Mouse (Mus musculus) neural tube, embryonic 11.5 days (tissue): ENCODE data around the gene Slc1a3. TPM values are rescaled to one million over a fixed set of nuclear protein-coding genes. Genes with fewer than 3 reads are reported as not detected.

Experiments used
- ATAC-seq: fragments of 200-750 bp; cut with Nextera tagmentation; 2 replicates; pipeline ENCODE4 v1.8.0; 2017; ENCODE audit warnings: moderate number of reproducible peaks, mild to moderate bottlenecking, moderate TSS enrichment, moderate library complexity; ENCODE audit not compliant: insufficient read depth, low FRiP score, low TSS enrichment
- DNase-seq: peaks from one replicate; pipeline ENCODE4 v3.0.0-alpha.2; 2015; ENCODE audit warnings: low spot score
- H3K27ac ChIP-seq: fragments of 300-500 bp; sonication (generic); 2 replicates; pipeline ENCODE4 v1.5.1; 2014; ENCODE audit warnings: low read depth, mild to moderate bottlenecking, low read length
- H3K27me3 ChIP-seq: fragments of 300-500 bp; sonication (generic); 2 replicates; pipeline ENCODE4 v1.6.1; 2014; ENCODE audit warnings: mild to moderate bottlenecking, low read length, mixed read lengths; ENCODE audit not compliant: control insufficient read depth, insufficient read depth
- H3K36me3 ChIP-seq: fragments of 300-500 bp; sonication (generic); 2 replicates; pipeline ENCODE4 v1.6.1; 2014; ENCODE audit warnings: mild to moderate bottlenecking, low read length, moderate library complexity, mixed read lengths; ENCODE audit not compliant: control insufficient read depth, insufficient read depth
- H3K4me1 ChIP-seq: fragments of 300-500 bp; sonication (generic); 2 replicates; pipeline ENCODE4 v1.6.1; 2014; ENCODE audit warnings: low read length, mixed read lengths; ENCODE audit not compliant: control insufficient read depth, insufficient read depth
- H3K4me2 ChIP-seq: fragments of 300-500 bp; sonication (generic); 2 replicates; pipeline ENCODE4 v1.6.1; 2014; ENCODE audit warnings: low read depth, mild to moderate bottlenecking, moderate library complexity
- H3K4me3 ChIP-seq: fragments of 300-500 bp; sonication (generic); 2 replicates; pipeline ENCODE4 v1.5.1; 2014; ENCODE audit warnings: low read depth, low read length
- H3K9ac ChIP-seq: fragments of 300-500 bp; sonication (generic); 2 replicates; pipeline ENCODE4 v1.6.1; 2014; ENCODE audit warnings: mild to moderate bottlenecking, low read length
- H3K9me3 ChIP-seq: fragments of 300-500 bp; sonication (generic); 2 replicates; pipeline ENCODE4 v1.6.1; 2016; ENCODE audit warnings: low read length; ENCODE audit not compliant: control insufficient read depth
- WGBS: fragments of 180-500 bp; shearing (Covaris S2); extraction: QIAGEN DNeasy Blood & Tissue Kit; methylation state at CpG from one replicate; pipeline ENCODE4 v1.1.7; 2014; 5-methylcytosine and 5-hydroxymethylcytosine counted together
- polyA plus RNA-seq: library from polyadenylated mRNA; unstranded; fragments of >200 nt; fragmentation: Nextera tagmentation; extraction: Ambion mirVana; gene quantifications from 2 replicates; pipeline ENCODE4 v1.2.1, GENCODE M21; 2014

Gene Slc1a3
- polyA plus RNA-seq, 1 experiment from 2014 or later, result 58.6 TPM

- Histone ChIP-seq H3K9me3 (no peaks in the 10 kb centered on the region), H3K4me3 (no peak overlapping the region), H3K27ac (no peak overlapping the region), H3K4me1 (no peaks in the 10 kb centered on the region), H3K36me3 (no peaks in the 10 kb centered on the region), H3K9ac (no peak overlapping the region), H3K27me3 (no peaks in the 10 kb centered on the region), H3K4me2 (no peak overlapping the region)
- DNase-seq (no peak), ATAC-seq (no peak)
- WGBS, result 79% methylated on average over 5 of the region's 5 CpGs
These were observed 34.3 kb downstream of the Slc1a3 start for GRCm38 (mm10) chr15:8676211-8676691.

GRCm38 (mm10) chr15:8675616-8676015 lies 34.9 kb downstream of the Slc1a3 start:
- no peak overlapping the region for H3K4me2 ChIP-seq
- ATAC-seq (no peak), DNase-seq (no peak)
- H3K9ac ChIP-seq, result no peak overlapping the region
- no peaks in the 10 kb centered on the region for H3K36me3 ChIP-seq
- H3K9me3 ChIP-seq, result no peaks in the 10 kb centered on the region
- H3K27ac ChIP-seq, result no peak overlapping the region
- H3K4me1 ChIP-seq, result no peaks in the 10 kb centered on the region
- 93% methylated on average over 4 of the region's 4 CpGs for WGBS
- H3K4me3 ChIP-seq, result no peak overlapping the region
- H3K27me3 ChIP-seq, result no peaks in the 10 kb centered on the region

- no peaks in the 10 kb centered on the region for H3K4me1 ChIP-seq
- 77% methylated on average over 5 of the region's 5 CpGs for WGBS
- no peaks in the 10 kb centered on the region for H3K9me3 ChIP-seq
- no peak overlapping the region for H3K27ac ChIP-seq
- H3K4me3 ChIP-seq, result no peak overlapping the region
- no peak overlapping the region for H3K9ac ChIP-seq
- no peak overlapping the region for H3K4me2 ChIP-seq
- ATAC-seq (no peak), DNase-seq (no peak)
- no peaks in the 10 kb centered on the region for H3K36me3 ChIP-seq
- H3K27me3 ChIP-seq, result no peaks in the 10 kb centered on the region
These were observed 38.0 kb downstream of the Slc1a3 start for GRCm38 (mm10) chr15:8672532-8672931.

- 0 out of 2 replicates have a peak, but pooled peaks cover 2% of the 10 kb centered on the region for H3K4me1 ChIP-seq
- H3K9me3 ChIP-seq, result no peaks in the 10 kb centered on the region
- ATAC-seq (no peak), DNase-seq (no peak)
- no peaks in the 10 kb centered on the region for H3K36me3 ChIP-seq
- no peak overlapping the region for H3K4me2 ChIP-seq
- H3K9ac ChIP-seq, result no peak overlapping the region
- no peak overlapping the region for H3K4me3 ChIP-seq
- 91% methylated on average over 25 of the region's 25 CpGs for WGBS
- no peaks in the 10 kb centered on the region for H3K27me3 ChIP-seq
- H3K27ac ChIP-seq, result no peak overlapping the region
These were observed 42.6 kb downstream of the Slc1a3 start for GRCm38 (mm10) chr15:8667849-8668522.

- Histone ChIP-seq H3K36me3 (no peaks in the 10 kb centered on the region), H3K4me3 (no peak overlapping the region), H3K4me2 (no peak overlapping the region), H3K9ac (no peak overlapping the region), H3K9me3 (no peaks in the 10 kb centered on the region), H3K27me3 (no peaks in the 10 kb centered on the region), H3K4me1 (0 out of 2 replicates have a peak, but pooled peaks cover 2% of the 10 kb centered on the region), H3K27ac (no peak overlapping the region)
- ATAC-seq, result no peak
- 96% methylated on average over 15 of the region's 15 CpGs for WGBS
- no peak for DNase-seq
These were observed 44.8 kb downstream of the Slc1a3 start for GRCm38 (mm10) chr15:8665675-8666350.

GRCm38 (mm10) chr15:8663348-8664099 lies 47.0 kb downstream of the Slc1a3 start:
- H3K9ac ChIP-seq, result no peak overlapping the region
- H3K4me3 ChIP-seq, result no peak overlapping the region
- ATAC-seq (no peak), DNase-seq (no peak)
- peaks cover 13% of the 10 kb centered on the region; the same call in 1 of the 2 replicates for H3K4me1 ChIP-seq
- H3K27ac ChIP-seq, result no peak overlapping the region
- no peak overlapping the region for H3K4me2 ChIP-seq
- 74% methylated on average over 17 of the region's 17 CpGs for WGBS
- no peaks in the 10 kb centered on the region for H3K9me3 ChIP-seq
- no peaks in the 10 kb centered on the region for H3K36me3 ChIP-seq
- no peaks in the 10 kb centered on the region for H3K27me3 ChIP-seq

- no peak overlapping the region for H3K9ac ChIP-seq
- peaks cover 16% of the 10 kb centered on the region; the same call in 1 of the 2 replicates for H3K4me1 ChIP-seq
- no peaks in the 10 kb centered on the region for H3K36me3 ChIP-seq
- DNase-seq, result no peak
- H3K4me2 ChIP-seq, result no peak overlapping the region
- H3K27ac ChIP-seq, result no peak overlapping the region
- ATAC-seq, result no peak
- WGBS, result 75% methylated on average over 6 of the region's 6 CpGs
- no peak overlapping the region for H3K4me3 ChIP-seq
- no peaks in the 10 kb centered on the region for H3K27me3 ChIP-seq
- H3K9me3 ChIP-seq, result no peaks in the 10 kb centered on the region
These were observed 48.7 kb downstream of the Slc1a3 start for GRCm38 (mm10) chr15:8661856-8662255.

GRCm38 (mm10) chr15:8659977-8660376 lies 50.6 kb downstream of the Slc1a3 start:
- H3K27ac ChIP-seq, result peak overlapping the region; percentile 83
- no peak overlapping the region for H3K4me2 ChIP-seq
- H3K9me3 ChIP-seq, result no peaks in the 10 kb centered on the region
- peaks cover 16% of the 10 kb centered on the region; the same call in 1 of the 2 replicates for H3K4me1 ChIP-seq
- H3K4me3 ChIP-seq, result no peak overlapping the region
- WGBS, result 12% methylated on average over 4 of the region's 4 CpGs
- ATAC-seq (peak; percentile 20; the same call in 1 of the 2 replicates), DNase-seq (no peak)
- H3K36me3 ChIP-seq, result no peaks in the 10 kb centered on the region
- H3K9ac ChIP-seq, result no peak overlapping the region
- H3K27me3 ChIP-seq, result no peaks in the 10 kb centered on the region
